Mouse (Mus musculus): ENCODE results near the gene Dtymk.
A peak's percentile ranks its signal among the peaks of the same experiment; 100 is the strongest.

The Dtymk gene

GRCm38 (mm10) chr1:93804818-93805217 lies 3.1 kb upstream of the Dtymk start:
- no peak for DNase-seq (ENCODE audit: low spot score in 2 of 2)

- DNase-seq (ENCODE audit: low spot score in 2 of 2) = peak; percentile 100
Measured at GRCm38 (mm10) chr1:93803556-93804507, 2.1 kb upstream of the Dtymk start, which contains the start of gene Ing5. Ing5 (plus strand) TSS chr1:93803965.

GRCm38 (mm10) chr1:93802771-93803170 lies 1.0 kb upstream of the Dtymk start:
- DNase-seq (ENCODE audit: low spot score in 2 of 2) = no peak

- no peak for DNase-seq (ENCODE audit: low spot score in 2 of 2)
Measured at GRCm38 (mm10) chr1:93800670-93801503, 847 bp downstream of the Dtymk start.

GRCm38 (mm10) chr1:93795886-93796285 lies 5.8 kb downstream of the Dtymk start:
- DNase-seq (ENCODE audit: low spot score in 2 of 2) = no peak

- no peak for DNase-seq (ENCODE audit: low spot score in 2 of 2)
Measured at GRCm38 (mm10) chr1:93794526-93794925, 7.2 kb downstream of the Dtymk start.

GRCm38 (mm10) chr1:93786912-93787311 lies 14.8 kb downstream of the Dtymk start:
- no peak for DNase-seq (ENCODE audit: low spot score in 2 of 2)

- no peak for DNase-seq (ENCODE audit: low spot score in 2 of 2)
Measured at GRCm38 (mm10) chr1:93776686-93777085, 25.0 kb downstream of the Dtymk start.

GRCm38 (mm10) chr1:93769901-93770300 lies 31.8 kb downstream of the Dtymk start:
- no peak for DNase-seq (ENCODE audit: low spot score in 2 of 2)

- DNase-seq (ENCODE audit: low spot score in 2 of 2) = no peak
Measured at GRCm38 (mm10) chr1:93767600-93767999, 34.1 kb downstream of the Dtymk start.

GRCm38 (mm10) chr1:93764871-93765591 lies 36.7 kb downstream of the Dtymk start:
- no peak for DNase-seq (ENCODE audit: low spot score in 2 of 2)

- peak in 1 of 2 experiments; percentile 42 for DNase-seq (ENCODE audit: low spot score in 2 of 2)
Measured at GRCm38 (mm10) chr1:93763531-93763930, 38.2 kb downstream of the Dtymk start.

- no peak for DNase-seq (ENCODE audit: low spot score in 2 of 2)
Measured at GRCm38 (mm10) chr1:93760076-93760475, 41.7 kb downstream of the Dtymk start.

- no peak for DNase-seq (ENCODE audit: low spot score in 2 of 2)
Measured at GRCm38 (mm10) chr1:93756154-93756553, 45.6 kb downstream of the Dtymk start.

GRCm38 (mm10) chr1:93755618-93756017 lies 46.1 kb downstream of the Dtymk start:
- DNase-seq (ENCODE audit: low spot score in 2 of 2) = no peak

- no peak for DNase-seq (ENCODE audit: low spot score in 2 of 2)
Measured at GRCm38 (mm10) chr1:93755291-93755610, 46.5 kb downstream of the Dtymk start.

GRCm38 (mm10) chr1:93754573-93755290 lies 47.0 kb downstream of the Dtymk start, which contains the start of gene Thap4:
Thap4 (minus strand) TSS chr1:93754864.
- DNase-seq (ENCODE audit: low spot score in 2 of 2) = peak; percentile 90 to 91

- DNase-seq (ENCODE audit: low spot score in 2 of 2) = no peak
Measured at GRCm38 (mm10) chr1:93753911-93754572, 47.7 kb downstream of the Dtymk start.

GRCm38 (mm10) chr1:93751290-93751689 lies 50.4 kb downstream of the Dtymk start, which contains the start of gene Atg4b:
Atg4b (plus strand) TSS chr1:93751500.
- no peak for DNase-seq (ENCODE audit: low spot score in 2 of 2)

GRCm38 (mm10) chr1:93748539-93748938 lies 53.2 kb downstream of the Dtymk start:
- DNase-seq (ENCODE audit: low spot score in 2 of 2) = no peak

- no peak for DNase-seq (ENCODE audit: low spot score in 2 of 2)
Measured at GRCm38 (mm10) chr1:93746179-93746578, 55.6 kb downstream of the Dtymk start.
